Mouse (Mus musculus) ES-Bruce4 (cell line): ENCODE measurements around the gene Mettl16. TPM values are rescaled to one million over a fixed set of nuclear protein-coding genes. Genes with fewer than 3 reads are reported as not detected.
A peak's percentile ranks its signal among the peaks of the same experiment; 100 is the strongest.

Source experiments
- H3K27ac ChIP-seq: 2 replicates; pipeline ENCODE4 v1.5.1; 2012; ENCODE audit warnings: low read length, inconsistent platforms; ENCODE audit not compliant: insufficient read depth
- H3K27me3 ChIP-seq: 2 replicates; pipeline ENCODE4 v1.6.1; 2012; ENCODE audit warnings: mild to moderate bottlenecking, low read length, inconsistent platforms; ENCODE audit not compliant: control insufficient read depth, poor library complexity, insufficient read depth, severe bottlenecking
- H3K36me3 ChIP-seq: 2 replicates; pipeline ENCODE4 v1.6.1; 2012; ENCODE audit warnings: inconsistent platforms, mild to moderate bottlenecking, low read length, moderate library complexity; ENCODE audit not compliant: control insufficient read depth, poor library complexity, insufficient read depth, severe bottlenecking
- H3K4me1 ChIP-seq: one replicate; pipeline ENCODE4 v1.8.1; 2011; ENCODE audit warnings: low read length; ENCODE audit not compliant: control insufficient read depth, insufficient read depth
- H3K4me3 ChIP-seq: 2 replicates; pipeline ENCODE4 v1.5.1; 2011; ENCODE audit warnings: low read depth, mild to moderate bottlenecking, low read length
- H3K9ac ChIP-seq: 2 replicates; pipeline ENCODE4 v1.6.1; 2012; ENCODE audit warnings: low read depth, mild to moderate bottlenecking, inconsistent platforms; ENCODE audit not compliant: poor library complexity, severe bottlenecking
- H3K9me3 ChIP-seq: replicated peaks from 2 replicates; pipeline ENCODE4 v1.6.1; 2012; ENCODE audit warnings: mild to moderate bottlenecking, low read length, inconsistent platforms; ENCODE audit not compliant: control insufficient read depth, poor library complexity, insufficient read depth, severe bottlenecking
- CTCF ChIP-seq: IDR thresholded peaks from one replicate; pipeline ENCODE4 v1.8.1; 2011; ENCODE audit warnings: low read depth, low read length
- EP300 ChIP-seq: IDR thresholded peaks from 2 replicates; pipeline ENCODE4 v1.6.1; 2011; ENCODE audit warnings: low read depth, low read length; ENCODE audit not compliant: insufficient read depth
- POLR2A ChIP-seq: IDR thresholded peaks from one replicate; pipeline ENCODE4 v1.8.1; 2011; ENCODE audit warnings: low read length; ENCODE audit not compliant: insufficient read depth
- polyA plus RNA-seq: library from polyadenylated mRNA; stranded (reverse); fragments of >200 nt; gene quantifications from 2 replicates; pipeline ENCODE4 v1.2.4, GENCODE M21; 2011; ENCODE audit warnings: low read depth; ENCODE audit not compliant: missing spikeins, insufficient read depth, insufficient read length

Gene Mettl16
- polyA plus RNA-seq, 1 experiment, result 66.2 TPM

- no peak overlapping the region for H3K27ac ChIP-seq
- H3K4me1 ChIP-seq, result peaks cover 3% of the 10 kb centered on the region
Observed at GRCm38 (mm10) chr11:74768045-74768444, 2.6 kb upstream of the Mettl16 start.

DNA sequence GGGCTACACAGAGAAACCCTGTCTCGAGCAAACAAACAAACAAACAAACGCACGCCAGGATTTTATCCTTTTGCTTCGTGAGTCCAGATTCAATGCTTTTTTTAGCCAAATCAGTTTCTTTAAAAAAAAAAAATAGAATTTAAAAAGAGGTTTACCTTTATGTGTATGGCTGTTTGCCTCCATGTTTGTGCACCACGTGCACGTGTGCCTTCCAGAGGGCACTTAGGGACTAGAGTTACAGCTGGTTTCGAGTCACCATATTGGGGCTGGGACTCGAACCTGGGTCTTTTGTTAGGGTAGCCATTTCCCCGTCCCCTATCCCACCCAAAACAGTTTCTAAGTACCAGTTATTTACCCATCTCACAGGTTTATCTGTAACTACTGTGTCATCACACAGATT, 593 bp upstream of the Mettl16 start:
- H3K4me1 ChIP-seq, result no peaks in the 10 kb centered on the region
- peak overlapping the region; percentile 66 for H3K9ac ChIP-seq
- H3K27ac ChIP-seq, result no peak overlapping the region
- TF ChIP-seq CTCF (no peak), POLR2A (no peak), EP300 (no peak)
- H3K9me3 ChIP-seq, result no peaks in the 10 kb centered on the region
- peaks cover 22% of the 10 kb centered on the region for H3K36me3 ChIP-seq
- H3K4me3 ChIP-seq, result 0 out of 2 replicates have a peak overlapping the region, but pooled peaks have one; percentile 3
- H3K27me3 ChIP-seq, result no peaks in the 10 kb centered on the region

More at GRCm38 (mm10) chr11:74768045-74768444, 2.6 kb upstream of the Mettl16 start:
- Histone ChIP-seq H3K27me3 (no peaks in the 10 kb centered on the region), H3K9me3 (no peaks in the 10 kb centered on the region), H3K4me3 (no peak overlapping the region), H3K36me3 (peaks cover 3% of the 10 kb centered on the region), H3K9ac (no peak overlapping the region)
- TF ChIP-seq EP300 (no peak), POLR2A (no peak), CTCF (peak; percentile 57)

GRCm38 (mm10) chr11:74771234-74771633, 604 bp downstream of the Mettl16 start:
- H3K27ac ChIP-seq, result peak overlapping the region; percentile 18; the same call in 1 of the 2 replicates
- no peaks in the 10 kb centered on the region for H3K9me3 ChIP-seq
- H3K27me3 ChIP-seq, result no peaks in the 10 kb centered on the region
- H3K4me3 ChIP-seq, result peak overlapping the region; percentile 74
- peaks cover 32% of the 10 kb centered on the region for H3K36me3 ChIP-seq
- TF ChIP-seq CTCF (no peak), EP300 (no peak), POLR2A (no peak)
- no peaks in the 10 kb centered on the region for H3K4me1 ChIP-seq
- peak overlapping the region; percentile 66 for H3K9ac ChIP-seq

DNA sequence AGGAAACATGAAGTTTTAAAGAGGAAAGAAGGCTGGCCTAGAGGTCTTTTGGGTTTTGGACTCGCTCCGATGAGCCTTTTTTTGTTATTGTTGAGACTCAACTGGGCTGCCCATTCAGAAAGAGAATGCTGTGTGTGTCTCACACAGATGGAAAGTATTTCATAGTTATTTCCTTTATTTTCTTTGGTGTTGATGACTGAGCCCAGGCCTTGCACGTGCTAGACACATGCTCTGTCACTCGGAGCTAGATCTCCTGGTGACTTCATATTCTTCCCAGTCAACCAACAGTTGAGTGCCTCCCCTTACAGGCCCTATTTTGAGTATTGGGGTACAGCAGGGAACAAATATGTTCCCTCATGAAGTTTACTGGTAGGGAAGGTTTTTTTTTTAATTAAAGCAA, 1.0 kb downstream of the Mettl16 start:
- Histone ChIP-seq H3K27ac (no peak overlapping the region), H3K9me3 (no peaks in the 10 kb centered on the region), H3K27me3 (no peaks in the 10 kb centered on the region)

GRCm38 (mm10) chr11:74772386-74772785, 1.8 kb downstream of the Mettl16 start:
- H3K4me3 ChIP-seq, result no peak overlapping the region

More for the DNA sequence above, 1.0 kb downstream of the Mettl16 start:
- H3K4me1 ChIP-seq, result no peaks in the 10 kb centered on the region
- peak overlapping the region; percentile 66 for H3K9ac ChIP-seq
- TF ChIP-seq CTCF (no peak), POLR2A (no peak), EP300 (no peak)
- peaks cover 35% of the 10 kb centered on the region for H3K36me3 ChIP-seq
- H3K4me3 ChIP-seq, result peak overlapping the region; percentile 74

DNA sequence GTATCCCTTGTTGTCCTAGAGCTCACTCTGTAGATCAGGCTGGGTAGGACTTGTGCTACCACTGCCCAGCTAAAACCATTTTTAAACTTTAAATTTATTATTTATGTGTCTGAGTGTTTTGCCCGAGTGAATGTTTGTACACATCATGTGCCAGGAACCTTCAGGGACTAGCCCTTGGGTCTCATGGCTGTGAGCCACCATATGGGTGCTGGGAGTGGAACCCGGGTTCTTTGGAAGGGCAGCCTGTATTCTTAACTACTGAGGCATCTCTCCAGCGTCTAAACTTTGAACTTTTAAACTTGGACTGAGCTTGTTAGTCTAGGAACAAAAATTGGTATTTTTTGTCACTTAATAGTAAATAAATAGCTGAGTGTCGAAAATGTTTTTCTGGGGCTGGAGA, 22.2 kb downstream of the Mettl16 start:
- H3K4me1 ChIP-seq, result no peaks in the 10 kb centered on the region
- peaks cover 72% of the 10 kb centered on the region for H3K36me3 ChIP-seq
- H3K9me3 ChIP-seq, result no peaks in the 10 kb centered on the region
- no peak for TF ChIP-seq EP300
- TF ChIP-seq CTCF, result no peak
- TF ChIP-seq POLR2A, result no peak
- no peaks in the 10 kb centered on the region for H3K27me3 ChIP-seq
- no peak overlapping the region for H3K4me3 ChIP-seq
- H3K9ac ChIP-seq, result no peak overlapping the region
- no peak overlapping the region for H3K27ac ChIP-seq

More at GRCm38 (mm10) chr11:74772386-74772785, 1.8 kb downstream of the Mettl16 start:
- H3K9ac ChIP-seq, result no peak overlapping the region
- H3K36me3 ChIP-seq, result peaks cover 42% of the 10 kb centered on the region
- no peak overlapping the region for H3K27ac ChIP-seq
- TF ChIP-seq EP300, result no peak
- TF ChIP-seq CTCF, result no peak
- no peak for TF ChIP-seq POLR2A
- no peaks in the 10 kb centered on the region for H3K27me3 ChIP-seq
- H3K4me1 ChIP-seq, result no peaks in the 10 kb centered on the region
- H3K9me3 ChIP-seq, result no peaks in the 10 kb centered on the region

DNA sequence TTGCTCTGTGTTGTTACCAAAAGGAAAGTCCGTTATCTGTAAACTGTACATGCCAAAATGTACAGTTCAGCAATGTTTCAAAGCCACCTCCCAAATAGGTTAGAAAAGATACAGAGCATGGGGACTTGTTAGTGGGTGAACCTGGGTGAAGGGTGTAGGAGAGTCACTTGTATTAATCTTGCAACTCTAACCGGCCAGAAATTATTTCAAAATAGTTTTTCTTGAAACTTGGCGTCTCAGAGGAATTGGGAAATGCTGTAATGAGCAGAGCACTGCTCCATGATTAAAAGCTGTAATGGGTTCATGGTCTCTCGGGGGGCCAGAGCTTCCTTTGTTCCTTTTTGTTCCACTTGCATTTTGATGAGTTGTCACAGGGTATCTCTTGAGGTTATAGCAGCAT, 30.0 kb downstream of the Mettl16 start:
- H3K27ac ChIP-seq, result no peak overlapping the region
- no peak overlapping the region for H3K4me3 ChIP-seq

More for the DNA sequence above, 30.0 kb downstream of the Mettl16 start:
- no peaks in the 10 kb centered on the region for H3K4me1 ChIP-seq
- H3K9me3 ChIP-seq, result no peaks in the 10 kb centered on the region
- no peak overlapping the region for H3K9ac ChIP-seq
- no peaks in the 10 kb centered on the region for H3K27me3 ChIP-seq
- peaks cover 58% of the 10 kb centered on the region for H3K36me3 ChIP-seq
- TF ChIP-seq POLR2A, result no peak
- no peak for TF ChIP-seq CTCF
- TF ChIP-seq EP300, result no peak
